Comparison of ENCODE assay signal across 8 mouse cellular contexts in genomic region chr10:117731244-117732101, GRCm38 (mm10). TPM values are rescaled to one million over a fixed set of nuclear protein-coding genes. Genes with fewer than 3 reads are reported as not detected.
A peak's percentile ranks its signal among the peaks of the same experiment; 100 is the strongest.
DNase-seq lines count a peak whose midpoint lies in the region; ATAC-seq lines count a peak whose summit lies in the region.

No protein-coding gene starts in this region.

- H3K4me2 ChIP-seq in kidney, embryonic 14.5 days (replicated peaks; ENCODE audit: low read depth, low read length) = no peak overlapping the region
- H3K4me2 ChIP-seq in liver, embryonic 11.5 days = peak overlapping the region; percentile 47
- H3K4me2 ChIP-seq in neural tube, embryonic 15.5 days = no peak overlapping the region

- H3K4me1 ChIP-seq in kidney, embryonic 14.5 days (ENCODE audit: control insufficient read depth, insufficient read depth, low read length) = no peaks in the 10 kb centered on the region
- peaks cover 26% of the 10 kb centered on the region for H3K4me1 ChIP-seq in liver, embryonic 11.5 days (replicated peaks; ENCODE audit: control insufficient read depth, insufficient read depth, low read length)
- no peaks in the 10 kb centered on the region for H3K4me1 ChIP-seq in neural tube, embryonic 15.5 days

- DNase-seq in kidney, adult 18-20 months = peak; percentile 80
- peak; percentile 83 for DNase-seq in ES-CJ7 (ENCODE audit: low read depth, low spot score)
- DNase-seq in brain, adult 2 months (ENCODE audit: low read depth, low spot score) = peak; percentile 85
- peak; percentile 65 to 71 for DNase-seq in heart, postnatal 10 days
- peak; percentile 46 for DNase-seq in liver, embryonic 11.5 days (ENCODE audit: low spot score)
- peak; percentile 36 for DNase-seq in retina, adult 2 months (ENCODE audit: low read depth, low spot score)

- H3K4me3 ChIP-seq in kidney, embryonic 14.5 days (ENCODE audit: low read length) = no peak overlapping the region
- no peak overlapping the region for H3K4me3 ChIP-seq in liver, embryonic 11.5 days (ENCODE audit: low read depth, low read length)
- no peak overlapping the region for H3K4me3 ChIP-seq in neural tube, embryonic 15.5 days (replicated peaks)

- H3K9me3 ChIP-seq in kidney, embryonic 14.5 days (ENCODE audit: control insufficient read depth, low read length) = no peaks in the 10 kb centered on the region
- H3K9me3 ChIP-seq in liver, embryonic 11.5 days (ENCODE audit: control insufficient read depth, low read length) = no peaks in the 10 kb centered on the region
- H3K9me3 ChIP-seq in neural tube, embryonic 15.5 days (replicated peaks) = no peaks in the 10 kb centered on the region

- ATAC-seq in kidney, embryonic 14.5 days (ENCODE audit: low FRiP score, low TSS enrichment) = no peak
- peak; percentile 65 for ATAC-seq in liver, embryonic 11.5 days (replicated peaks; ENCODE audit: low FRiP score)
- no peak for ATAC-seq in neural tube, embryonic 15.5 days (ENCODE audit: low FRiP score)

- H3K27ac ChIP-seq in kidney, embryonic 14.5 days (ENCODE audit: low read depth, low read length) = no peak overlapping the region
- H3K27ac ChIP-seq in liver, embryonic 11.5 days (ENCODE audit: low read depth, low read length) = peak overlapping the region; percentile 72
- no peak overlapping the region for H3K27ac ChIP-seq in neural tube, embryonic 15.5 days (replicated peaks)

- intact Hi-C loops in heart, postnatal 10 days (cut with DNase I) = loop anchor here (1.0 to 2.0 kb wide), 2 partner anchors 379 to 639 kb away; no protein-coding TSS in a partner anchor

- H3K36me3 ChIP-seq in kidney, embryonic 14.5 days (ENCODE audit: control insufficient read depth, insufficient read depth, low read length) = peaks cover 6% of the 10 kb centered on the region; the same call in 1 of the 2 replicates
- H3K36me3 ChIP-seq in liver, embryonic 11.5 days (ENCODE audit: control insufficient read depth, insufficient read depth, low read length) = no peaks in the 10 kb centered on the region
- H3K36me3 ChIP-seq in neural tube, embryonic 15.5 days = peaks cover 15% of the 10 kb centered on the region

- H3K9ac ChIP-seq in kidney, embryonic 14.5 days (ENCODE audit: low read depth, low read length) = no peak overlapping the region
- H3K9ac ChIP-seq in liver, embryonic 11.5 days (ENCODE audit: low read depth, low read length) = no peak overlapping the region
- no peak overlapping the region for H3K9ac ChIP-seq in neural tube, embryonic 15.5 days (replicated peaks)

- H3K27me3 ChIP-seq in kidney, embryonic 14.5 days (ENCODE audit: control insufficient read depth, insufficient read depth, low read length) = no peaks in the 10 kb centered on the region
- H3K27me3 ChIP-seq in liver, embryonic 11.5 days (replicated peaks; ENCODE audit: control insufficient read depth, insufficient read depth, low read length) = no peaks in the 10 kb centered on the region
- H3K27me3 ChIP-seq in neural tube, embryonic 15.5 days (replicated peaks) = no peaks in the 10 kb centered on the region

- 52% methylated on average over 14 of the region's 15 CpGs for WGBS in kidney, embryonic 14.5 days
- WGBS in liver, embryonic 11.5 days = 40% methylated on average over 14 of the region's 15 CpGs
- 62% methylated on average over 15 of the region's 15 CpGs for WGBS in neural tube, embryonic 15.5 days

RNA-seq across cellular contexts. Expression of gene Slc35e3, which starts 14.7 kb away (rescaled TPM):
- polyA plus RNA-seq in kidney, embryonic 14.5 days (2014; fragmentation: Nextera tagmentation; extraction: Ambion mirVana) = 7.5 and 12.5 TPM in 2 replicates
- total RNA-seq in heart, postnatal 10 days (2021) = 1 to 10 TPM; 7.4 to 8.5 TPM
- polyA plus RNA-seq in liver, embryonic 11.5 days (2014; fragmentation: Nextera tagmentation; extraction: Ambion mirVana) = 7.1 and 7.2 TPM in 2 replicates
- 26.4 and 26.9 TPM in 2 replicates for polyA plus RNA-seq in neural tube, embryonic 15.5 days (2015; fragmentation: Nextera tagmentation; extraction: Ambion mirVana)

RNA-seq across cellular contexts. Expression of gene Mdm2, which starts 20.9 kb away (rescaled TPM):
- 38.6 and 65.6 TPM in 2 replicates for polyA plus RNA-seq in kidney, embryonic 14.5 days (2014; fragmentation: Nextera tagmentation; extraction: Ambion mirVana)
- total RNA-seq in heart, postnatal 10 days (2021) = 10 to 100 TPM; 48.4 to 51.8 TPM
- polyA plus RNA-seq in liver, embryonic 11.5 days (2014; fragmentation: Nextera tagmentation; extraction: Ambion mirVana) = 56.0 and 56.7 TPM in 2 replicates
- polyA plus RNA-seq in neural tube, embryonic 15.5 days (2015; fragmentation: Nextera tagmentation; extraction: Ambion mirVana) = 46.0 and 51.3 TPM in 2 replicates
